Mouse (Mus musculus): ENCODE measurements at regions not wholly inside any gene's neighbourhood (a gene's known extent, or its start where the extent isn't known, plus 50 kb on each side); places are given as distances from the start of the nearest gene placed in this dataset.

DNA sequence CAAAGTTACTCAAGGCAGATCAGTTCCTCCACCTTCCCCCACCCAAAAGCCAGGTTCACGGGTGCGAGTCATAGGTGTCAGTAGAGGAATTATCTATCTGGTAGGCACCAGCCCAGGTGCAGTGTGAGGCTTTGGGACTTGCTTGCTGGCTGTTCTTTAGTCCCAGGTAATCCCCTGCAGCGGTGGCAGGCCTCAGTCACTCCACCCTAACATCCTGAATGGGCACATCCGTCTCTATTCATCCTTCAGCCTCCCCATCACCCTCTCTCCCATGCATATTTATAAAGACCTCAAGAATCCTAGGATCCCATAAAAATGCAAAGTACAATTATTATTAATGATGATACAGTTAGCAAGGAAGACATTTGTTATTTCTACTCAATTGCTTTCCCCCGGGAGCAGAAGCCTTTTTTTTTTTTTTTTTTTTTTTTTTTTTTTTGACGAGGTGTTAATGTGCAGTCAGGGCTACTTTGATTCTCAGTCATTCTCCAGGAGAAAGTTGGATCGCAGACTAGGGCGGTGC lies 389.1 kb downstream of the Sorl1 start:
- TF ChIP-seq CTCF (IDR thresholded peaks at IDR 0.05; ENCODE audit: low read depth), result no peak
- no peak for TF ChIP-seq EP300 (IDR thresholded peaks at IDR 0.05; ENCODE audit: low read depth)
